Mouse (Mus musculus) lung, postnatal 0 days (tissue): Measurements from ENCODE around the gene Rpusd3.

Experiments
- CTCF ChIP-seq: IDR thresholded peaks from 2 replicates; pipeline ENCODE4 v1.5.1; 2016; ENCODE audit warnings: antibody characterized with exemption, mild to moderate bottlenecking
- EP300 ChIP-seq: IDR thresholded peaks from 2 replicates; pipeline ENCODE4 v1.6.1; 2016; ENCODE audit warnings: antibody characterized with exemption, mild to moderate bottlenecking, control low read depth

DNA sequence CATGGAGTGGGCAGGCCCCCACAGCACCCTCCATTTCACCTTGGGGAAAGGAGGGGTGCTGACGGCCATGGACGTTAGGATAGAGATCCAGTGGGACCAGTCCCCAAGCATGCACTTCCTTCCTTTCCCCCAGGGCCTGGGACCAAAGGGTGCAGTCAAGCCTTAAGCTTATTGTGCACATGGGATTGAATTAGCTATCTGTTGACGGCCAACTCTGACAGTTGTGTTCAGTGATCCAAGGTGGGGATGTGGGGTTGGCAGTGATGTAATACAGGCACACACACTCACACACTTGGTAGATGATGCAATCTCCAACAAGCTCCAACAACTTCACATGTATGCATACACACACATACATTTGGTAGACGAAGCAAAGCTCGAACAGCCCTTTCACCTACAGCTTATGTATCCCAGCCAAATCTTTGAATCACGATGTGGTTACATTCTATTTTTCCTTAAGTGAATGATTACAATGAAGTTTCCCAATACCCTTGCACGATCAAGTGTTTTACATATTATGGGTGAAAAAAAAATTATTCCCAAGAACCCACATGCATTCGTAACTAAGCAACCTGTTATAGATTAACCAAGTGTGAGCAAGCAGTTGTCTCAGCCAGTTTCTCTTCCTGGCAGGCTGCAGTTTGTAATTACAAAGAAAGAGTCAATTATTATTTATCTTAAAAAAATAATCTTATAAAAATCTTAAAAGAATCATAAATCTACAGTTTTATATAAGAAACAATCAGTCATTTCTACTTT is 25.2 kb upstream of the Rpusd3 start:
- TF ChIP-seq CTCF (no peak), EP300 (no peak)
